Mouse (Mus musculus) E14TG2a.4 (cell line): ENCODE measurements around the gene Fermt2.

Source experiments
- CTCF ChIP-seq: conservative IDR thresholded peaks from 2 replicates; pipeline ENCODE4 v1.5.1; 2014; ENCODE audit warnings: low read length
- NANOG ChIP-seq: IDR thresholded peaks from 2 replicates; pipeline ENCODE4 v1.6.1; 2014; ENCODE audit warnings: borderline replicate concordance, low read length, mixed read lengths

GRCm38 (mm10) chr14:45452148-45452547 is 77.8 kb downstream of the Fermt2 start:
- TF ChIP-seq CTCF (no peak), NANOG (no peak)
